Mouse (Mus musculus) brain, embryonic 14.5 days (tissue): Measurements from ENCODE around the gene Ezh1.

ENCODE experiments used
- CTCF ChIP-seq: fragments of 200-500 bp; IDR thresholded peaks from 2 replicates; pipeline ENCODE4 v1.5.1; 2012; ENCODE audit warnings: inconsistent platforms, mild to moderate bottlenecking, moderate library complexity, borderline replicate concordance; ENCODE audit not compliant: insufficient read depth, insufficient read length; ENCODE audit errors: extremely low read depth
- POLR2A ChIP-seq: fragments of 200-500 bp; IDR thresholded peaks from 2 replicates; pipeline ENCODE4 v1.6.1; 2012; ENCODE audit warnings: mild to moderate bottlenecking, inconsistent platforms, borderline replicate concordance; ENCODE audit not compliant: poor library complexity, insufficient read depth, insufficient read length, severe bottlenecking; ENCODE audit errors: extremely low read depth

- TF ChIP-seq POLR2A, result no peak
- TF ChIP-seq CTCF, result no peak
These were observed 32.1 kb downstream of the Ezh1 start for GRCm38 (mm10) chr11:101194137-101194536.
